Mouse (Mus musculus) hindbrain, embryonic 16.5 days (tissue): ENCODE measurements around the gene Zfp524. TPM values are rescaled to one million over a fixed set of nuclear protein-coding genes. Genes with fewer than 3 reads are reported as not detected.

Experiments used
- ATAC-seq: fragments of 200-750 bp; cut with Nextera tagmentation; 2 replicates; pipeline ENCODE4 v1.8.0; 2017; ENCODE audit warnings: moderate TSS enrichment, moderate library complexity
- H3K27ac ChIP-seq: fragments of 300-500 bp; sonication (generic); 2 replicates; pipeline ENCODE4 v1.5.1; 2014; ENCODE audit warnings: low read depth, mild to moderate bottlenecking, control low read depth, low read length, moderate library complexity
- H3K27me3 ChIP-seq: fragments of 300-500 bp; sonication (generic); replicated peaks from 2 replicates; pipeline ENCODE4 v1.6.1; 2014; ENCODE audit warnings: low read length; ENCODE audit not compliant: control insufficient read depth, insufficient read depth
- H3K36me3 ChIP-seq: fragments of 300-500 bp; sonication (generic); 2 replicates; pipeline ENCODE4 v1.6.1; 2014; ENCODE audit warnings: mild to moderate bottlenecking, low read length, moderate library complexity, mixed read lengths; ENCODE audit not compliant: control insufficient read depth, insufficient read depth
- H3K4me1 ChIP-seq: fragments of 300-500 bp; sonication (generic); 2 replicates; pipeline ENCODE4 v1.6.1; 2014; ENCODE audit warnings: low read depth, low read length; ENCODE audit not compliant: control insufficient read depth, insufficient read depth
- H3K4me2 ChIP-seq: fragments of 300-500 bp; sonication (generic); 2 replicates; pipeline ENCODE4 v1.6.1; 2014; ENCODE audit warnings: mild to moderate bottlenecking, low read length, control low read depth, moderate library complexity
- H3K4me3 ChIP-seq: fragments of 300-500 bp; sonication (generic); 2 replicates; pipeline ENCODE4 v1.5.1; 2014; ENCODE audit warnings: mild to moderate bottlenecking, low read length, control low read depth, moderate library complexity
- H3K9ac ChIP-seq: fragments of 300-500 bp; sonication (generic); 2 replicates; pipeline ENCODE4 v1.6.1; 2014; ENCODE audit warnings: low read depth, mild to moderate bottlenecking, control low read depth, low read length, moderate library complexity
- H3K9me3 ChIP-seq: fragments of 300-500 bp; sonication (generic); 2 replicates; pipeline ENCODE4 v1.6.1; 2014; ENCODE audit warnings: mild to moderate bottlenecking, low read length, moderate library complexity; ENCODE audit not compliant: control insufficient read depth
- WGBS: fragments of 180-500 bp; shearing (Covaris S2); extraction: QIAGEN DNeasy Blood & Tissue Kit; methylation state at CpG from one replicate; pipeline ENCODE4 v1.1.7; 2014; 5-methylcytosine and 5-hydroxymethylcytosine counted together
- polyA plus RNA-seq: library from polyadenylated mRNA; unstranded; fragments of >200 nt; fragmentation: Nextera tagmentation; extraction: Ambion mirVana; gene quantifications from 2 replicates; pipeline ENCODE4 v1.2.1, GENCODE M21; 2015

Gene Zfp524
- polyA plus RNA-seq, 1 experiment from 2014 or later: 9.3 TPM

- Histone ChIP-seq H3K4me3 (peak overlapping the region; percentile 81), H3K9me3 (no peaks in the 10 kb centered on the region), H3K27ac (peak overlapping the region; percentile 93), H3K4me1 (peaks cover 17% of the 10 kb centered on the region), H3K27me3 (no peaks in the 10 kb centered on the region), H3K4me2 (peak overlapping the region; percentile 84), H3K36me3 (peaks cover 9% of the 10 kb centered on the region; the same call in 1 of the 2 replicates), H3K9ac (peak overlapping the region; percentile 98)
- peak; percentile 37 for ATAC-seq
- WGBS: 1% methylated on average over 12 of the region's 15 CpGs
These were observed 6.5 kb downstream of the Zfp524 start for GRCm38 (mm10) chr7:5020685-5021084.

- WGBS: 51% methylated on average over 5 of the region's 5 CpGs
- peaks cover 13% of the 10 kb centered on the region for H3K4me1 ChIP-seq
- H3K27ac ChIP-seq: peak overlapping the region; percentile 93; the same call in 1 of the 2 replicates
- no peaks in the 10 kb centered on the region for H3K27me3 ChIP-seq
- H3K4me2 ChIP-seq: peak overlapping the region; percentile 84
- no peaks in the 10 kb centered on the region for H3K9me3 ChIP-seq
- peak overlapping the region; percentile 81 for H3K4me3 ChIP-seq
- H3K36me3 ChIP-seq: peaks cover 9% of the 10 kb centered on the region; the same call in 1 of the 2 replicates
- H3K9ac ChIP-seq: peak overlapping the region; percentile 98
- ATAC-seq: no peak
These were observed 7.0 kb downstream of the Zfp524 start for GRCm38 (mm10) chr7:5021197-5021596.

GRCm38 (mm10) chr7:5029543-5029942, 15.3 kb downstream of the Zfp524 start:
- Histone ChIP-seq H3K27me3 (no peaks in the 10 kb centered on the region), H3K4me3 (no peak overlapping the region), H3K4me1 (no peaks in the 10 kb centered on the region), H3K9me3 (peaks cover 28% of the 10 kb centered on the region), H3K36me3 (peaks cover 52% of the 10 kb centered on the region), H3K9ac (no peak overlapping the region), H3K27ac (no peak overlapping the region), H3K4me2 (no peak overlapping the region)
- no peak for ATAC-seq
- 95% methylated on average over 22 of the region's 22 CpGs for WGBS

DNA sequence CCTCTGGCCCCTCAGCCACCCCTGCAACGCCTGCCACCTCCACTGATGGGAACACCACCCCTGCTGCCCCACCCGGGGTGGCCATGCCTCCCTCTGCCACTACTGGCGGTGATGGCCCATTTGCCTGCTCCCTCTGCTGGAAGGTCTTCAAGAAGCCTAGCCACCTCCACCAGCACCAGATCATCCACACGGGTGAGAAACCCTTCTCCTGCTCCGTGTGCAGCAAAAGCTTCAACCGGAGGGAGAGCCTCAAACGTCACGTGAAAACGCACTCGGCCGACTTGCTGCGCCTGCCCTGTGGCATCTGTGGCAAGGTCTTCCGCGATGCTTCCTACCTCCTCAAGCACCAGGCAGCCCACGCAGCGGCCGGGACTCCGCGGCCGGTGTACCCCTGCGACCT, 15.7 kb downstream of the Zfp524 start:
- H3K9me3 ChIP-seq: peaks cover 28% of the 10 kb centered on the region
- no peaks in the 10 kb centered on the region for H3K27me3 ChIP-seq
- H3K4me2 ChIP-seq: no peak overlapping the region
- no peak overlapping the region for H3K27ac ChIP-seq
- no peak overlapping the region for H3K9ac ChIP-seq
- ATAC-seq: no peak
- H3K4me1 ChIP-seq: no peaks in the 10 kb centered on the region
- WGBS: 89% methylated on average over 21 of the region's 21 CpGs
- H3K36me3 ChIP-seq: peaks cover 50% of the 10 kb centered on the region
- H3K4me3 ChIP-seq: no peak overlapping the region

DNA sequence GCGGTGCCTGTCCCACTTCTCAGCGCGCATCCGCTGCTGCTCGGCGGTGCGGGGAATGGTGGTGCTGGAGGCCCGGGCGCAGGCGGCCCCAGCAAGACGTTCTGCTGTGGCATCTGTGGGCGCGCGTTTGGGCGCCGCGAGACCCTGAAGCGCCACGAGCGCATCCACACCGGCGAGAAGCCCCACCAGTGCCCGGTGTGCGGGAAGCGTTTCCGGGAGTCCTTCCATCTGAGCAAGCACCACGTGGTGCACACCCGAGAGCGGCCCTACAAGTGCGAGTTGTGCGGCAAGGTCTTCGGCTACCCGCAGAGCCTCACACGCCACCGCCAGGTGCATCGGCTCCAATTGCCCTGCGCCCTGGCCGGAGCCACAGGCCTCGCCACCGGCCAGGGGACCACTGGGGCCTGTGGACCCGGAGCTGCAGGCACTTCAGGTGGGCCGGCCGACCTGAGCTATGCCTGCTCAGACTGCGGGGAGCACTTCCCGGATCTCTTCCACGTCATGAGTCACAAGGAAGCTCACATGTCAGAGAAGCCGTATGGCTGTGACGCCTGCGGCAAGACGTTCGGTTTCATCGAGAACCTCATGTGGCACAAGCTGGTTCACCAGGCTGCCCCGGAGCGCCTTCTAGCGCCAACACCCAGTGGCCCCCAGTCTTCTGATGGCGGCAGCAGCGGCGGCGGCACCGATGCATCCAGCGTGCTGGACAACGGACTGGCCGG, 16.5 kb downstream of the Zfp524 start:
- no peak for ATAC-seq

GRCm38 (mm10) chr7:5031496-5031895, 17.3 kb downstream of the Zfp524 start:
- WGBS: 72% methylated on average over 39 of the region's 46 CpGs
- Histone ChIP-seq H3K27me3 (no peaks in the 10 kb centered on the region), H3K4me1 (no peaks in the 10 kb centered on the region), H3K27ac (no peak overlapping the region), H3K4me2 (no peak overlapping the region), H3K4me3 (no peak overlapping the region), H3K9me3 (peaks cover 28% of the 10 kb centered on the region), H3K36me3 (peaks cover 58% of the 10 kb centered on the region), H3K9ac (no peak overlapping the region)
- no peak for ATAC-seq

More for the DNA sequence above, 16.5 kb downstream of the Zfp524 start:
- no peaks in the 10 kb centered on the region for H3K4me1 ChIP-seq
- peaks cover 53% of the 10 kb centered on the region for H3K36me3 ChIP-seq
- WGBS: 81% methylated on average over 62 of the region's 63 CpGs
- no peak overlapping the region for H3K27ac ChIP-seq
- H3K4me2 ChIP-seq: no peak overlapping the region
- no peaks in the 10 kb centered on the region for H3K27me3 ChIP-seq
- H3K9me3 ChIP-seq: peaks cover 28% of the 10 kb centered on the region
- no peak overlapping the region for H3K4me3 ChIP-seq
- H3K9ac ChIP-seq: no peak overlapping the region

- Histone ChIP-seq H3K27me3 (no peaks in the 10 kb centered on the region), H3K4me3 (no peak within 1 kb of the TSS), H3K4me2 (no peak within 1 kb of the TSS), H3K36me3 (peaks cover 55% of the 10 kb centered on the region), H3K27ac (no peak within 1 kb of the TSS), H3K9ac (no peak within 1 kb of the TSS), H3K9me3 (peaks cover 28% of the 10 kb centered on the region), H3K4me1 (peaks cover 5% of the 10 kb centered on the region; the same call in 1 of the 2 replicates)
- 90% methylated on average over 3 of the region's 3 CpGs for WGBS
- no peak for ATAC-seq
These were observed 19.6 kb downstream of the Zfp524 start, which contains the start of gene 4632433K11Rik for GRCm38 (mm10) chr7:5033818-5034217. Gene 4632433K11Rik (plus strand): TSS chr7:5034118.

DNA sequence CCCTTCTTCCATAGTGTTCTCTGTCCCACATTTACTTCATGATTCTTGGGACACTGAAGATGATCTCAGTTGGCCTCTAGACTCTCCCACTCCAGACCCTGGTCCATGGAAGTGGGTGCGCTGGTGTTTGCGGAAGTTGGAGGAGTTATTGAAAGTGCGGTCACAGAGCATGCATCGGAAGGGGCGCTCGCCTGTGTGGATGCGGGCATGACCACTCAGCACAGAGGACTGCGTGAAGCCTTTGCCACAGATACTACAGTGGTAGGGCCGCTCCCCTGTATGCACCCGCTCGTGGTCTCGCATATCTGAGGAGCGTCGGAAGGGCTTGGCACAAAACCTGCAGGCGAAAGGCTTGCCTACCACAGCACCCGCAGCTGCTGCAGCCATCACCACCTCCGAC, 21.4 kb downstream of the Zfp524 start:
- 96% methylated on average over 17 of the region's 17 CpGs for WGBS
- peaks cover 14% of the 10 kb centered on the region for H3K9me3 ChIP-seq
- H3K36me3 ChIP-seq: peaks cover 38% of the 10 kb centered on the region

GRCm38 (mm10) chr7:5036136-5036535, 21.9 kb downstream of the Zfp524 start:
- Histone ChIP-seq H3K9ac (no peak overlapping the region), H3K4me1 (peaks cover 5% of the 10 kb centered on the region; the same call in 1 of the 2 replicates), H3K4me2 (no peak overlapping the region), H3K9me3 (peaks cover 9% of the 10 kb centered on the region), H3K27me3 (no peaks in the 10 kb centered on the region), H3K27ac (no peak overlapping the region), H3K4me3 (no peak overlapping the region), H3K36me3 (peaks cover 33% of the 10 kb centered on the region)
- WGBS: 94% methylated on average over 9 of the region's 9 CpGs
- no peak for ATAC-seq

More for the DNA sequence above, 21.4 kb downstream of the Zfp524 start:
- H3K27me3 ChIP-seq: no peaks in the 10 kb centered on the region
- no peak overlapping the region for H3K27ac ChIP-seq
- no peak overlapping the region for H3K9ac ChIP-seq
- no peak for ATAC-seq
- H3K4me3 ChIP-seq: no peak overlapping the region
- no peak overlapping the region for H3K4me2 ChIP-seq
- peaks cover 5% of the 10 kb centered on the region; the same call in 1 of the 2 replicates for H3K4me1 ChIP-seq
